Mouse (Mus musculus) forebrain, embryonic 14.5 days (tissue): ENCODE data around the gene Cramp1l. TPM values are rescaled to one million over a fixed set of nuclear protein-coding genes. Genes with fewer than 3 reads are reported as not detected.

Source experiments
- ATAC-seq: fragments of 200-750 bp; cut with Nextera tagmentation; 2 replicates; pipeline ENCODE4 v1.8.0; 2017; ENCODE audit warnings: mild to moderate bottlenecking, moderate library complexity
- DNase-seq: peaks from one replicate; pipeline ENCODE4 v3.0.0-alpha.2; 2015; ENCODE audit warnings: low spot score
- H3K27ac ChIP-seq: fragments of 300-500 bp; sonication (generic); 2 replicates; pipeline ENCODE4 v1.5.1; 2014; ENCODE audit warnings: low read depth, mild to moderate bottlenecking, control low read depth, low read length, moderate library complexity
- H3K27me3 ChIP-seq: fragments of 300-500 bp; sonication (generic); replicated peaks from 2 replicates; pipeline ENCODE4 v1.6.1; 2014; ENCODE audit warnings: low read length, control low read depth, mixed read lengths; ENCODE audit not compliant: control insufficient read depth, insufficient read depth
- H3K36me3 ChIP-seq: fragments of 300-500 bp; sonication (generic); 2 replicates; pipeline ENCODE4 v1.6.1; 2014; ENCODE audit warnings: low read length, control low read depth; ENCODE audit not compliant: control insufficient read depth, insufficient read depth
- H3K4me1 ChIP-seq: fragments of 300-500 bp; sonication (generic); 2 replicates; pipeline ENCODE4 v1.6.1; 2014; ENCODE audit warnings: antibody characterized with exemption, low read length, control low read depth; ENCODE audit not compliant: control insufficient read depth, insufficient read depth
- H3K4me2 ChIP-seq: fragments of 300-500 bp; sonication (generic); 2 replicates; pipeline ENCODE4 v1.6.1; 2014; ENCODE audit warnings: mild to moderate bottlenecking, control low read depth, low read length
- H3K4me3 ChIP-seq: fragments of 300-500 bp; sonication (generic); 2 replicates; pipeline ENCODE4 v1.5.1; 2014; ENCODE audit warnings: low read depth, low read length, control low read depth
- H3K9ac ChIP-seq: fragments of 300-500 bp; sonication (generic); 2 replicates; pipeline ENCODE4 v1.6.1; 2014; ENCODE audit warnings: mild to moderate bottlenecking, low read length, control low read depth, moderate library complexity
- H3K9me3 ChIP-seq: fragments of 300-500 bp; sonication (generic); replicated peaks from 2 replicates; pipeline ENCODE4 v1.6.1; 2016; ENCODE audit warnings: low read length, control low read depth, mixed read lengths; ENCODE audit not compliant: control insufficient read depth
- WGBS: fragments of 180-500 bp; shearing (Covaris S2); extraction: QIAGEN DNeasy Blood & Tissue Kit; methylation state at CpG from one replicate; pipeline ENCODE4 v1.1.7; 2014; 5-methylcytosine and 5-hydroxymethylcytosine counted together
- polyA plus RNA-seq: library from polyadenylated mRNA; unstranded; fragments of >200 nt; fragmentation: Nextera tagmentation; extraction: Ambion mirVana; gene quantifications from 2 replicates; pipeline ENCODE4 v1.2.1, GENCODE M21; 2014

Cramp1l gene
- polyA plus RNA-seq, 1 experiment from 2014 or later, result 5.4 TPM

DNA sequence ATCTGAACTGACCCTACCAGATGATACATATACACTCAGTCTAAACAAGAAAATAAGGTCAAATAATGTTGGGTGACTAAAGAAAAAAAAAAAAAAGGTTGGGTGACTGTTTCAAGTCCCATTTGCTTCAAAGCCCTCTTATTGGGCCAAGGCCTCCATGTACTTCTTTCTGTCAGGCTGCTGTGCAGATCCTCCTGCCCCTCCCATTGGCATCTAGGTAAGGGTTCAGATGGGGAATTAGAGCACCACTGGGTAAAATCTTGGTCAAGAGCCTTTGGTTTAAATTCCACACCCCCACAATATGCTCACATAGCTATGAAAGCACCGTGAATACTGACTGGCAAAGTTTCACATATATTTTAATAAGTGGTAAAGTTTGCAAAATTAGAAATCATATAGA lies 92.3 kb downstream of the Cramp1l start:
- DNase-seq (no peak), ATAC-seq (no peak)
- Histone ChIP-seq H3K27me3 (no peaks in the 10 kb centered on the region), H3K4me3 (no peak overlapping the region), H3K9me3 (no peaks in the 10 kb centered on the region), H3K4me2 (no peak overlapping the region), H3K4me1 (no peaks in the 10 kb centered on the region), H3K27ac (no peak overlapping the region), H3K36me3 (peaks cover 92% of the 10 kb centered on the region), H3K9ac (no peak overlapping the region)
- whole genome bisulfite sequencing, result 93% methylated on average over 1 of the region's 1 CpGs

GRCm38 (mm10) chr17:24913984-24914383 lies 101.6 kb downstream of the Cramp1l start:
- Histone ChIP-seq H3K4me2 (no peak overlapping the region), H3K9ac (no peak overlapping the region), H3K4me3 (no peak overlapping the region), H3K27ac (no peak overlapping the region), H3K36me3 (peaks cover 98% of the 10 kb centered on the region), H3K27me3 (no peaks in the 10 kb centered on the region), H3K9me3 (no peaks in the 10 kb centered on the region), H3K4me1 (no peaks in the 10 kb centered on the region)
- ATAC-seq, result no peak
- DNase-seq, result no peak

Other genes starting within 250 kb of the Cramp1l start
- gene Meiob, start 211.5 kb downstream of the Cramp1l start, polyA plus RNA-seq, result not detected in 2 replicates
- gene Hagh, start 175.6 kb downstream of the Cramp1l start, polyA plus RNA-seq, result 49.7 and 52.8 TPM in 2 replicates
- gene Fahd1, start 165.4 kb downstream of the Cramp1l start, polyA plus RNA-seq, result 18.4 and 19.2 TPM in 2 replicates
- gene Igfals, start 149.8 kb downstream of the Cramp1l start, polyA plus RNA-seq, result 0.17 and 0.25 TPM in 2 replicates
- 89.6 and 96.1 TPM in 2 replicates for gene Nubp2, start 129.4 kb downstream of the Cramp1l start, polyA plus RNA-seq
- 78.3 and 85.0 TPM in 2 replicates for gene Spsb3, start 129.1 kb downstream of the Cramp1l start, polyA plus RNA-seq
- 18.2 and 23.3 TPM in 2 replicates for gene Eme2, start 120.7 kb downstream of the Cramp1l start, polyA plus RNA-seq
- 73.5 and 78.4 TPM in 2 replicates for gene Mrps34, start 120.7 kb downstream of the Cramp1l start, polyA plus RNA-seq
- 79.7 and 93.4 TPM in 2 replicates for gene Nme3, start 119.3 kb downstream of the Cramp1l start, polyA plus RNA-seq
- 49.9 and 76.1 TPM in 2 replicates for gene Mapk8ip3, start 78.8 kb downstream of the Cramp1l start, polyA plus RNA-seq
- gene Jpt2, start 55.1 kb downstream of the Cramp1l start, polyA plus RNA-seq, result 73.4 and 81.1 TPM in 2 replicates
- gene Ift140, start 297 bp upstream of the Cramp1l start, polyA plus RNA-seq, result 16.1 and 20.4 TPM in 2 replicates
- gene Tmem204, start 67.8 kb upstream of the Cramp1l start, polyA plus RNA-seq, result 11.8 and 13.6 TPM in 2 replicates
- gene Telo2, start 100.2 kb upstream of the Cramp1l start, polyA plus RNA-seq, result 27.3 and 40.0 TPM in 2 replicates
- gene Ptx4, start 105.0 kb upstream of the Cramp1l start, polyA plus RNA-seq, result 0.17 TPM in 1 of 2 replicates, not detected in the other
- 18.9 and 25.0 TPM in 2 replicates for gene Clcn7, start 117.6 kb upstream of the Cramp1l start, polyA plus RNA-seq
- gene Ccdc154, start 146.7 kb upstream of the Cramp1l start, polyA plus RNA-seq, result not detected in 2 replicates
- not detected in 2 replicates for gene Gm38655, start 159.7 kb upstream of the Cramp1l start, polyA plus RNA-seq
- 35.5 and 39.6 TPM in 2 replicates for gene BC003965, start 168.8 kb upstream of the Cramp1l start, polyA plus RNA-seq
- gene Unkl, start 172.6 kb upstream of the Cramp1l start, polyA plus RNA-seq, result 6.2 and 8.2 TPM in 2 replicates
- 86.8 and 92.0 TPM in 2 replicates for gene Gnptg, start 224.3 kb upstream of the Cramp1l start, polyA plus RNA-seq
- gene Tsr3, start 224.4 kb upstream of the Cramp1l start, polyA plus RNA-seq, result 57.4 and 67.8 TPM in 2 replicates
- 4.8 and 9.7 TPM in 2 replicates for gene Baiap3, start 240.6 kb upstream of the Cramp1l start, polyA plus RNA-seq